38 mouse cellular contexts compared by ENCODE assay signal in genomic region chr8:105942542-105942941, GRCm38 (mm10). TPM values are rescaled to one million over a fixed set of nuclear protein-coding genes. Genes with fewer than 3 reads are reported as not detected.
DNase-seq lines count a peak whose midpoint lies in the region; ATAC-seq and TF ChIP-seq lines count a peak whose summit lies in the region.
"Had no signal": no experiment of that assay in that cellular context is flagged by ENCODE, and none has a peak within 500 bp of the region (broad histone marks: within the 10 kb centered on the region; RNA-seq: fewer than 3 reads in every experiment).

No protein-coding gene starts in this region.

- peak; percentile 80; the same call in 1 of the 2 replicates for TF ChIP-seq EP300 in liver, postnatal 0 days (IDR thresholded peaks at IDR 0.05; ENCODE audit: low read depth)

- ATAC-seq in heart, embryonic 12.5 days (ENCODE audit: insufficient number of reproducible peaks, low FRiP score) = no peak
- ATAC-seq in liver, embryonic 12.5 days = peak; percentile 36
- ATAC-seq in liver, postnatal 0 days = peak; percentile 83
- ATAC-seq: intestine, embryonic 15.5 days; lung, postnatal 0 days had no signal

- TF ChIP-seq CTCF in liver, adult 2 months (IDR thresholded peaks at IDR 0.05; ENCODE audit: low read depth, low read length) = no peak
- no peak for TF ChIP-seq CTCF in liver, postnatal 0 days (IDR thresholded peaks at IDR 0.05; ENCODE audit: low read depth)

- H3K9me3 ChIP-seq in heart, embryonic 12.5 days (replicated peaks) = no peaks in the 10 kb centered on the region
- H3K9me3 ChIP-seq in liver, embryonic 12.5 days (replicated peaks) = no peaks in the 10 kb centered on the region
- H3K9me3 ChIP-seq in liver, postnatal 0 days (ENCODE audit: low read length) = no peaks in the 10 kb centered on the region
- H3K9me3 ChIP-seq: hindbrain, embryonic 10.5 days; intestine, embryonic 15.5 days; limb, embryonic 10.5 days; limb, embryonic 15.5 days; megakaryocyte, embryonic 14.5 days; midbrain, embryonic 12.5 days; neural tube, embryonic 15.5 days had no signal

- peaks cover 80% of the 10 kb centered on the region for H3K36me3 ChIP-seq in heart, embryonic 12.5 days
- H3K36me3 ChIP-seq in liver, adult 2 months (ENCODE audit: control insufficient read depth, insufficient read depth, low read length) = peaks cover 6% of the 10 kb centered on the region; the same call in 1 of the 2 replicates
- H3K36me3 ChIP-seq in liver, embryonic 12.5 days = peaks cover 80% of the 10 kb centered on the region
- H3K36me3 ChIP-seq in liver, postnatal 0 days (replicated peaks; ENCODE audit: insufficient read depth, low read length) = peaks cover 20% of the 10 kb centered on the region
- H3K36me3 ChIP-seq: neural tube, embryonic 15.5 days had no signal

- no peaks in the 10 kb centered on the region for H3K27me3 ChIP-seq in heart, embryonic 12.5 days (replicated peaks)
- no peaks in the 10 kb centered on the region for H3K27me3 ChIP-seq in liver, adult 2 months (ENCODE audit: control insufficient read depth, insufficient read depth, low read length)
- no peaks in the 10 kb centered on the region for H3K27me3 ChIP-seq in liver, embryonic 12.5 days (replicated peaks)
- no peaks in the 10 kb centered on the region for H3K27me3 ChIP-seq in liver, postnatal 0 days (ENCODE audit: insufficient read depth, low read length)
- H3K27me3 ChIP-seq: intestine, embryonic 15.5 days; limb, embryonic 15.5 days; megakaryocyte, embryonic 14.5 days; midbrain, embryonic 12.5 days; neural tube, embryonic 15.5 days had no signal

- no peak overlapping the region for H3K27ac ChIP-seq in heart, embryonic 12.5 days (ENCODE audit: poor library complexity, severe bottlenecking)
- peak overlapping the region; percentile 89 for H3K27ac ChIP-seq in liver, adult 2 months (replicated peaks; ENCODE audit: insufficient read depth, low read depth, low read length)
- peak overlapping the region; percentile 42; the same call in 1 of the 2 replicates for H3K27ac ChIP-seq in liver, embryonic 12.5 days
- H3K27ac ChIP-seq in liver, postnatal 0 days (ENCODE audit: low read depth) = peak overlapping the region; percentile 94
- H3K27ac ChIP-seq: intestine, embryonic 15.5 days; kidney, postnatal 0 days; limb, embryonic 10.5 days; limb, embryonic 15.5 days; midbrain, embryonic 12.5 days had no signal

- no peak overlapping the region for H3K9ac ChIP-seq in heart, embryonic 12.5 days
- H3K9ac ChIP-seq in liver, adult 2 months (ENCODE audit: low read depth, low read length) = peak overlapping the region; percentile 80
- peak overlapping the region; percentile 4; the same call in 1 of the 2 replicates for H3K9ac ChIP-seq in liver, embryonic 12.5 days
- peak overlapping the region; percentile 59 for H3K9ac ChIP-seq in liver, postnatal 0 days (replicated peaks)
- H3K9ac ChIP-seq: intestine, embryonic 15.5 days; limb, embryonic 15.5 days; midbrain, embryonic 12.5 days; neural tube, embryonic 15.5 days had no signal

- H3K4me1 ChIP-seq in heart, embryonic 12.5 days (replicated peaks) = peaks cover 6% of the 10 kb centered on the region
- H3K4me1 ChIP-seq in liver, adult 2 months (ENCODE audit: control insufficient read depth, insufficient read depth, low read length) = peaks cover 10% of the 10 kb centered on the region
- peaks cover 35% of the 10 kb centered on the region for H3K4me1 ChIP-seq in liver, embryonic 12.5 days
- peaks cover 5% of the 10 kb centered on the region; the same call in 1 of the 2 replicates for H3K4me1 ChIP-seq in liver, postnatal 0 days (ENCODE audit: insufficient read depth)

- TF ChIP-seq POLR2A in liver, adult 2 months (IDR thresholded peaks at IDR 0.05; ENCODE audit: extremely low read depth, insufficient read depth, low read length) = no peak

- no peak overlapping the region for H3K4me2 ChIP-seq in heart, embryonic 12.5 days
- peak overlapping the region; percentile 26 for H3K4me2 ChIP-seq in liver, embryonic 12.5 days
- peak overlapping the region; percentile 67 for H3K4me2 ChIP-seq in liver, postnatal 0 days (ENCODE audit: low read depth, low read length)
- H3K4me2 ChIP-seq: intestine, embryonic 15.5 days; limb, embryonic 15.5 days; midbrain, embryonic 12.5 days; neural tube, embryonic 15.5 days had no signal

- 93% methylated on average over 5 of the region's 5 CpGs for WGBS in heart, embryonic 12.5 days
- 27% methylated on average over 5 of the region's 5 CpGs for WGBS in liver, adult 2 months
- WGBS in liver, embryonic 12.5 days (ENCODE audit: insufficient replicate concordance) = 89% methylated on average over 5 of the region's 5 CpGs
- WGBS in liver, postnatal 0 days (ENCODE audit: insufficient replicate concordance) = 70% methylated on average over 5 of the region's 5 CpGs

- H3K79me2 ChIP-seq in liver, adult 2 months (ENCODE audit: control insufficient read depth, insufficient read depth, low read length) = peaks cover 8% of the 10 kb centered on the region; the same call in 1 of the 2 replicates

- H3K4me3 ChIP-seq in heart, embryonic 12.5 days = no peak overlapping the region
- H3K4me3 ChIP-seq in liver, adult 2 months (ENCODE audit: insufficient read depth, low read depth, low read length) = peak overlapping the region; percentile 64
- peak overlapping the region; percentile 30 for H3K4me3 ChIP-seq in liver, embryonic 12.5 days
- peak overlapping the region; percentile 45 for H3K4me3 ChIP-seq in liver, postnatal 0 days (ENCODE audit: low read depth, low read length)
- H3K4me3 ChIP-seq: hindbrain, embryonic 10.5 days; intestine, embryonic 15.5 days; limb, embryonic 10.5 days; limb, embryonic 15.5 days; megakaryocyte, embryonic 14.5 days; midbrain, embryonic 12.5 days; neural tube, embryonic 15.5 days had no signal

- DNase-seq in heart, adult 11 months = peak; percentile 82
- DNase-seq in liver, adult 2 months (ENCODE audit: extremely low read depth, low read depth, low spot score) = peak; percentile 95
- peak; percentile 71 for DNase-seq in liver, postnatal 0 days
- DNase-seq in adrenal gland, postnatal 4 days (ENCODE audit: low spot score in 2 of 2) = no peak
- DNase-seq in retina, postnatal 1 day = no peak
- DNase-seq: B cell, adult 2 months; cerebellum, adult 9-10 months; cerebellum, postnatal 36 days; embryo, embryonic 11 days; heart, postnatal 14 days; kidney, adult 8-10 months; kidney, postnatal 4 days; lung, postnatal 4 days; spleen, adult 18-20 months; thymus, postnatal 14 days had no signal

RNA-seq across cellular contexts. Expression of gene Lcat, which starts 0.6 kb away (rescaled TPM):
- polyA plus RNA-seq in heart, embryonic 12.5 days (2016; fragmentation: Nextera tagmentation; extraction: Ambion mirVana) = 2.0 and 2.3 TPM in 2 replicates
- 215 and 324 TPM in 2 replicates for total RNA-seq in liver, adult 2 months (2014; rRNA removed)
- polyA plus RNA-seq in liver, adult 2 months (2012; rRNA removed) = 919 and 969 TPM in 2 replicates
- 26.3 and 29.2 TPM in 2 replicates for polyA plus RNA-seq in liver, embryonic 12.5 days (2016; fragmentation: Nextera tagmentation; extraction: Ambion mirVana)
- polyA plus RNA-seq in liver, postnatal 0 days (2015; fragmentation: Nextera tagmentation; extraction: Ambion mirVana) = 322 and 346 TPM in 2 replicates
- total RNA-seq in adrenal gland, postnatal 4 days (2021) = 10 to 100 TPM in 1 of 2 experiments, 1 to 10 TPM in 1; 2.1 to 33.5 TPM
- total RNA-seq: monocyte, adult 5-6 weeks had no signal

RNA-seq across cellular contexts. Expression of gene Psmb10, which starts 4.3 kb away (rescaled TPM):
- polyA plus RNA-seq in heart, embryonic 12.5 days (2016; fragmentation: Nextera tagmentation; extraction: Ambion mirVana) = 45.2 and 49.1 TPM in 2 replicates
- total RNA-seq in liver, adult 2 months (2014; rRNA removed) = 86.8 and 109 TPM in 2 replicates
- 122 and 139 TPM in 2 replicates for polyA plus RNA-seq in liver, adult 2 months (2012; rRNA removed)
- polyA plus RNA-seq in liver, embryonic 12.5 days (2016; fragmentation: Nextera tagmentation; extraction: Ambion mirVana) = 77.2 and 84.6 TPM in 2 replicates
- 57.1 and 62.0 TPM in 2 replicates for polyA plus RNA-seq in liver, postnatal 0 days (2015; fragmentation: Nextera tagmentation; extraction: Ambion mirVana)
- total RNA-seq in adrenal gland, postnatal 4 days (2021) = 10 to 100 TPM; 76.8 to 84.8 TPM

RNA-seq across cellular contexts. Expression of gene Ctrl, which starts 8.9 kb away (rescaled TPM):
- 0.73 and 1.1 TPM in 2 replicates for polyA plus RNA-seq in heart, embryonic 12.5 days (2016; fragmentation: Nextera tagmentation; extraction: Ambion mirVana)
- 8.5 and 59.0 TPM in 2 replicates for total RNA-seq in liver, adult 2 months (2014; rRNA removed)
- 1.6 and 2.0 TPM in 2 replicates for polyA plus RNA-seq in liver, adult 2 months (2012; rRNA removed)
- polyA plus RNA-seq in liver, embryonic 12.5 days (2016; fragmentation: Nextera tagmentation; extraction: Ambion mirVana) = 0.94 and 1.0 TPM in 2 replicates
- polyA plus RNA-seq in liver, postnatal 0 days (2015; fragmentation: Nextera tagmentation; extraction: Ambion mirVana) = 0.16 and 0.31 TPM in 2 replicates
- total RNA-seq in adrenal gland, postnatal 4 days (2021) = 10 to 100 TPM in 1 of 2 experiments, not detected in 1; 98.9 TPM
- total RNA-seq: gastrocnemius, adult 8-10 months; monocyte, adult 5-6 weeks had no signal

RNA-seq across cellular contexts. Expression of gene Slc12a4, which starts 23.4 kb away (rescaled TPM):
- polyA plus RNA-seq in heart, embryonic 12.5 days (2016; fragmentation: Nextera tagmentation; extraction: Ambion mirVana) = 57.5 and 58.3 TPM in 2 replicates
- total RNA-seq in liver, adult 2 months (2014; rRNA removed) = 10.8 and 14.2 TPM in 2 replicates
- 10.7 and 16.0 TPM in 2 replicates for polyA plus RNA-seq in liver, adult 2 months (2012; rRNA removed)
- polyA plus RNA-seq in liver, embryonic 12.5 days (2016; fragmentation: Nextera tagmentation; extraction: Ambion mirVana) = 18.2 and 18.6 TPM in 2 replicates
- 5.1 and 5.2 TPM in 2 replicates for polyA plus RNA-seq in liver, postnatal 0 days (2015; fragmentation: Nextera tagmentation; extraction: Ambion mirVana)
- total RNA-seq in adrenal gland, postnatal 4 days (2021) = 10 to 100 TPM; 30.9 to 40.2 TPM

RNA-seq across cellular contexts. Expression of gene Dpep3, which starts 36.7 kb away (rescaled TPM):
- not detected in 2 replicates for polyA plus RNA-seq in heart, embryonic 12.5 days (2016; fragmentation: Nextera tagmentation; extraction: Ambion mirVana)
- not detected in 2 replicates for total RNA-seq in liver, adult 2 months (2014; rRNA removed)
- polyA plus RNA-seq in liver, adult 2 months (2012; rRNA removed) = not detected in 2 replicates
- polyA plus RNA-seq in liver, embryonic 12.5 days (2016; fragmentation: Nextera tagmentation; extraction: Ambion mirVana) = not detected in 2 replicates
- not detected in 2 replicates for polyA plus RNA-seq in liver, postnatal 0 days (2015; fragmentation: Nextera tagmentation; extraction: Ambion mirVana)
- not detected for total RNA-seq in adrenal gland, postnatal 4 days (2021)
- total RNA-seq: adrenal gland, adult 2 months; adrenal gland, postnatal 36 days; gastrocnemius, adult 8-10 months; gastrocnemius, postnatal 4 days; heart, adult 8-10 months; heart, postnatal 14 days; left cerebral cortex, postnatal 10 days had no signal
- polyA plus RNA-seq: embryonic facial prominence, embryonic 14.5 days; forebrain, embryonic 16.5 days; heart, embryonic 14.5 days; hindbrain, embryonic 10.5 days; hindbrain, embryonic 16.5 days; intestine, embryonic 15.5 days; kidney, postnatal 0 days; limb, embryonic 10.5 days; limb, embryonic 15.5 days; lung, postnatal 0 days; midbrain, embryonic 12.5 days; neural tube, embryonic 15.5 days; stomach, embryonic 16.5 days had no signal

Comparison
In these comparisons a context has a peak if more than half of its experiments do, and no peak if none do; other contexts are left out.
1. RNA of gene Lcat, which starts 0.6 kb away (polyA plus RNA-seq): 919 to 969 TPM in liver, adult 2 months and 322 to 346 TPM in liver, postnatal 0 days; 26.3 to 29.2 TPM in liver, embryonic 12.5 days and 2.0 to 2.3 TPM in heart, embryonic 12.5 days; every median in the first group is over 10 times any median in the second.
2. DNase-seq: peak in heart, adult 11 months (single experiment), liver, adult 2 months (single experiment) and liver, postnatal 0 days (single experiment); none in adrenal gland, postnatal 4 days (0 of 2) and retina, postnatal 1 day (single experiment).